Mouse (Mus musculus) telencephalon, adult 2 months (tissue): ENCODE results near the gene Gfra1.

Source experiments
- DNase-seq: peaks from one replicate; pipeline ENCODE4 v3.0.0-alpha.2; 2011; ENCODE audit warnings: low read depth, low spot score

Gene Gfra1

GRCm38 (mm10) chr19:58255394-58255793 is 200.3 kb downstream of the Gfra1 start:
- DNase-seq, result no peak

- no peak for DNase-seq
These were observed 201.5 kb downstream of the Gfra1 start for GRCm38 (mm10) chr19:58254172-58254571.

GRCm38 (mm10) chr19:58251698-58252097 is 204.0 kb downstream of the Gfra1 start:
- DNase-seq, result no peak

GRCm38 (mm10) chr19:58251095-58251494 is 204.6 kb downstream of the Gfra1 start:
- no peak for DNase-seq

- DNase-seq, result no peak
These were observed 205.5 kb downstream of the Gfra1 start for GRCm38 (mm10) chr19:58250237-58250636.

- DNase-seq, result no peak
These were observed 211.6 kb downstream of the Gfra1 start for GRCm38 (mm10) chr19:58244148-58244547.

GRCm38 (mm10) chr19:58243604-58244003 is 212.1 kb downstream of the Gfra1 start:
- no peak for DNase-seq

GRCm38 (mm10) chr19:58238325-58238724 is 217.4 kb downstream of the Gfra1 start:
- no peak for DNase-seq

- DNase-seq, result no peak
These were observed 228.0 kb downstream of the Gfra1 start for GRCm38 (mm10) chr19:58227725-58228124.

- DNase-seq, result no peak
These were observed 228.8 kb downstream of the Gfra1 start for GRCm38 (mm10) chr19:58226882-58227281.

GRCm38 (mm10) chr19:58220061-58220831 is 235.5 kb downstream of the Gfra1 start:
- DNase-seq, result no peak

- DNase-seq, result no peak
These were observed 238.1 kb downstream of the Gfra1 start for GRCm38 (mm10) chr19:58217591-58217990.

- no peak for DNase-seq
These were observed 249.1 kb downstream of the Gfra1 start for GRCm38 (mm10) chr19:58206496-58207044.

GRCm38 (mm10) chr19:58205470-58205869 is 250.2 kb downstream of the Gfra1 start:
- no peak for DNase-seq

- DNase-seq, result no peak
These were observed 253.1 kb downstream of the Gfra1 start for GRCm38 (mm10) chr19:58202627-58203026.

- no peak for DNase-seq
These were observed 256.0 kb downstream of the Gfra1 start for GRCm38 (mm10) chr19:58199679-58200078.

- DNase-seq, result no peak
These were observed 261.8 kb downstream of the Gfra1 start for GRCm38 (mm10) chr19:58193733-58194456.

- no peak for DNase-seq
These were observed 264.8 kb downstream of the Gfra1 start for GRCm38 (mm10) chr19:58190947-58191346.

- no peak for DNase-seq
These were observed 269.2 kb downstream of the Gfra1 start for GRCm38 (mm10) chr19:58186558-58186957.
